Mouse (Mus musculus): ENCODE measurements around the gene Esrrg.

Esrrg gene

DNA sequence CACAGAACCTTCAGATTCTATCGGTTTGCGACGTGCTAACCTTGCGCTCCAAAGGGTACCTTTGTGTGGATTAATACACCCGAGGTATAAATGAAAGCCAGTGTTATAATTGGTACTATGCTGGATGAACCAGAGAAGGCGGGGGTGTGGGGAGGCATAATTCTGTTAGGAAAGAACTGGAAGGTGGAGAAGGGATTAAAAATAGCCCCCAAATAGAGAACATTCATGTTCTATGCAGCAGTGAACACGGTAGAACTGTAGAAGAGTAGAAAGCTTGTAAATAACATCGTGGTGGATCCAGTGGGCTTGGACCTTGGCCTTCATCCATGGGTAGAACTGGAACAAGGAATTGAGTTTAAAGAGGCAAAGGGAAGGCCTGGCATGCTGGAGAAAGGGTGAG lies 40.0 kb downstream of the Esrrg start:
- DNase-seq (ENCODE audit: extremely low read depth, low read depth, low spot score): no peak

DNA sequence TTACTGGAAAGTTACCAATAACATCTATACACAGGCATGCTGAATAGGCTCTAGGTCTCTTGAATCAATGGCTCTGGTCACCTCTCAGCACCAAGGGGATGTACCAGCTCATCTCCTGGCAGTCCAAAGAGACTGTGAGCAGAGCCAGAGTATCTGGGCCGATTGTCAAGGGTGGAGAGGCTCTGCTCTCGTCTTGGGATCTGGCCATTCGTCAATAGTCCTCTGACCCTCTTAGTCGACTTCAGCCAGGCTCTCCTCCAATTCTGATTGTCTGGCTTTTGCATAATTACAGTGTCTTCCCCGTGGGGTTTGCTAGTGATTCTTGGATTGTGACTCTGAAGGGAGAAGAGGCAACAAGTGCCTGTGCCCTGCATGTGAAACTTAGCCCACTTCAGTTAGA lies 41.3 kb downstream of the Esrrg start:
- no peak for DNase-seq (ENCODE audit: extremely low read depth, low read depth, low spot score)

DNA sequence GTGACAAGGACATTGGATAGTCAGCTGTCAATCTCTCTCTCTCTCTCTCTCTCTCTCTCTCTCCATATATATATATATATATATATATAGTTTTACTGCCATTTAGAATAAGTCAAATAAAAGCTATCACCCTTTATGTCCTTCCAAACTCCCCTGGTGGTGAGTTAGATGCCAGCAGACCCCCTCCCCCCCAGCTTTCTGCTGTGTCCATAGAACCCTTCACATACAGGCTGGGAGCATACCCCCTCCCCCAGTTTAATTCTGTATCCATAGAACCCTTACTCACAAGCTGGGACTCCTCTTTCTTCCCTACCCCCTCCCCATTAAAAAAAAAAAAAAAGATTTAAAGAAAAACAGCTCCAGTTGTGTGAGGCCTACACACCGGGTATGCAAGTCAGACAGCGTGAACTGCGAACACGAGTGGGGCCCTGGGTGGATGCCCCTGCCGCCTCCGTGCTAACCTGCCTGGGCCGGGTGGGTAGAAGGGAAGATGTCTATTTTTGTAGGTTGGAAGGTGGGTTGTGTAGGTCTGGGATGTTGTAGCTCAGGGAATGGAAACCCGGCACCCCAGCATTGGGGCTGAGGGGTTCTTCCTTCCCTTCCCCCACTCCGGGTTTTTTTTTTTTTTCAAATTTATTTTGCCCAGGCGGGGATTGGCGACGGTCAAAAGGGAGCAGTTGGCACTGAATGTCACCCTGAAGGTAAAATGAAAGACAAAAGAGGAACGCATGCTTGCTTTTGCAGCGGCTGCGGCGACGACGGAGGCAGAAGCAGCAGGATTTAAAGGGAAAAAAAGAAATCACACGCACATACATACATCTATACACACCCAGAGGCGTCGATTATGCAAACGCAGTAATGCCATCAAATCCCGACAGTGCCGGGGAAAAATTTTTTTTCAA lies 42.4 kb downstream of the Esrrg start:
- DNase-seq (ENCODE audit: extremely low read depth, low read depth, low spot score): no peak

DNA sequence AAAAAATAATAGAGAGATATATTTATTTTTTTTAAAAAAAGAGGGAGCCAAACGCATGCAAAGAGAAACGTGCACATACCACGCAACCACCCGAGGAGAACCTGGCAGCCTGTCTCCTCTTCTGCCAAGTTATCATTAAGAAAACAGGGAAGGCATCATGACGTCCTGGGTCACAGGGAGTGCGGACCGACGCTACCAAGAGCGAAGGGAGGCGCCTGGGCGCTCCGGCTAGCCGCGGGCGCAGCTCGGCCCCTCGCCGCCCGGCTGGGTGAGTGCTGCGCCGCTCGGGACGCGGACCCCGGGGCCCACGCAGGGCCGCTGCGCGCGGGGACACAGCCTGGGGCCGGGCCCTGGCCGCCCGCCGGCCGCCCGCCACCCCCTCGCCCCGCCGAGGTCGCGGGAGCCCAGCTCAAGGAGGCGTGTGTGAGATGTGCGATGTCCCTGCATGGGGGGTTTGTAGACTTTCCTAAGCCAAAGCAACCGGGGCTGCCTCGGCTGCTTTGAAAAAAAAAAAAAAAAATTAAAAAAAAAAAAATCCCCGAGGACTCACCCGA lies 43.2 kb downstream of the Esrrg start:
- DNase-seq (ENCODE audit: extremely low read depth, low read depth, low spot score): no peak

DNA sequence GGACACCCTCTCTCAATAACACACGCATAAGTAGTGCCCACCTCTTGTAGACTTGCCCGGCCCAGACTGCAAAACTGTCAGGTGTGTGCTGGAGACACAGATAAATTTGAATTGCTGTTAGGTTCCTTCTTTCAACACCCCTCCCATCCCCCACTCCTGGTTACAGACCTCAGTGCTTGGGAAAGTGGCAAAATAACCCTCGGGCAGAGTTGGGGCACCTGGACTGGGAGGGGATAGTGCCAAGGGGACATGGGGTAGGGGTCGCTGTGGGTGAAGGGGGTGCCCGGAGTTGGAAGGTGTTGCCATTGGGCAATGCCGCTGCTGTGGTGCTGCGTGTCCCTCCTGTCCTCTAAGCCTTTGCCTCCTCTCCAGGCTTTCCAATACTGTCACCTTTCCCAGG lies 43.9 kb downstream of the Esrrg start:
- DNase-seq (ENCODE audit: extremely low read depth, low read depth, low spot score): no peak

DNA sequence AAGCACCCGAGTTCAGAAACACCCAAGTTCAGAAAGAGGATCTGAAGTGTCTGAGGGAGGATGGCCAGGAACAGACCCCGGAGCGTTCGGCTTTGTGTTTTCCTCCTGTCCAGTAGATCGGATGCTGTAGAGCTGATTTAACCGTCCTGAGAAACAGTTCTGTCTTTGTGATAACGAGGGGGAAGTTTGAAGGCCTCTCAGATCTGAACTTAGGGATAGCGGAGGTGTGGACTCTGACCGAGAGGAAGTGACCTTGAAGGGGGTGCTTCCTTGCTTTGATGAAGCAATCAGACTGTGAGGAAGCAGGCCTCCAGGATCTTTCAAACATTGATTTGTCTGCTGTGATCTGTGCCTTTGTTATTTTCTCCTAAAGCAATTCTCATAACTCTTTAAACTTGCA lies 44.8 kb downstream of the Esrrg start:
- no peak for DNase-seq (ENCODE audit: extremely low read depth, low read depth, low spot score)

DNA sequence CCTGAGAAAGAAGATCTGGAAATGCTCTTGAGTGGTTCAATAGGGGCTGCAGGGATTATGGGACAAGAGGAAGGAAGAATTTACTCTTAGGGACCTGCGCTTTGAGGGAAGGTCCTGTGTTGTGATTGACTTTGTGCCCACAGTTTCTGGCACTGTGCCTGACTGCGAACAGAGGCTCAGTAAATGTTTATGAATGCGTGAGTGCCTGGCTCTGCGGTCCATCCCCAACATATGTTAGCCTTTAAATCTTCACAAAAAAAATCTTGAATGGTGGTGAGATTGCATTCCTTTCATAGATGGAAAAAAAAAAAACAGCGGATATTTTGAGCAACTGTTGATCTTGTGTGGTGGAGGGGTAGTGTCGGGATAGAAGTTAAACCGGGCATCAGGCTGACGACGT lies 52.4 kb downstream of the Esrrg start:
- no peak for DNase-seq (ENCODE audit: extremely low read depth, low read depth, low spot score)

DNA sequence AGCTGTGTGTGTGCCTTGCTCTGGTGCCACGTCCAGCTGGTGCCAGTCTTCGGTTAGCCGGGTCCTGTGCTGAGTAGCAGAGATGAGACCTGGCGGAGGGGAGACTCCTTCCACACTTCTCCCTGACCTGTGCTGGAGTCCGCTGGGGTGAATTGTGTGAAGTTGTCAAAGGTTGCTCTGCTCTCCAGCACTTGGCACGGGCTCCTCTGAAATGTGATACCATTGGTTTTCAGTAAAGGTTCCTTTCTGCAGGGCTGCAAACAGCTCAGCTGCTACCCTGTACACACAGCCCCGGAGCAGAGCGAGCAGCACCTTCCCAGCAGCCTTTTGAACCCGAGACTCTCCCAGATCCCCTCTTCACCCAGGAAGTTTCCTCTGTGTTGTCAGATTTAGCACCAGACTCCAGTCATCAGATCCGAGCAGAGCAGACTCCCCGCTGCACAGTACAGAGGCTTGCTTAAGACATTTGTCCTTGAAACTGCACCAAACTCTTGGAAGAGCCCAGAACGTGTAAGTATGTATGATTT lies 53.6 kb downstream of the Esrrg start:
- no peak for DNase-seq (ENCODE audit: extremely low read depth, low read depth, low spot score)

DNA sequence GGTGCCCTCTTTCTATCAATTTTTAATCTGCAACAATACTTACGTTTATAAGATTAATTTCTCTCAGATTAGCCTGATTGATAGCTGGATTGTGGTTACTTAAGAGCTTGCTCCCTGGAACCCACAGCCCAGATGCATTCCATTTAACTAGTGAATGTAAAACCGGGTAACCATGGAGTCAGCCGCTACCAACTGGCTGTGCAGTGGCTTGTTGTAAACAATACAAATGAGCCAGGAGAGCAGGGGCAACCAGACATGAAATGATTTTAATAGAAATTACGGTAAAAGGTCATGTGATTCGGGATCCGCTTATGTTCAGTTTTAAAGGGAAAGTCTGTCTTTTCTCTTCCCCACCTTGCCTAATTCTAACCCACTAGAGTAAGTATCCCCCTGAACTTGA lies 54.8 kb downstream of the Esrrg start:
- no peak for DNase-seq (ENCODE audit: extremely low read depth, low read depth, low spot score)

DNA sequence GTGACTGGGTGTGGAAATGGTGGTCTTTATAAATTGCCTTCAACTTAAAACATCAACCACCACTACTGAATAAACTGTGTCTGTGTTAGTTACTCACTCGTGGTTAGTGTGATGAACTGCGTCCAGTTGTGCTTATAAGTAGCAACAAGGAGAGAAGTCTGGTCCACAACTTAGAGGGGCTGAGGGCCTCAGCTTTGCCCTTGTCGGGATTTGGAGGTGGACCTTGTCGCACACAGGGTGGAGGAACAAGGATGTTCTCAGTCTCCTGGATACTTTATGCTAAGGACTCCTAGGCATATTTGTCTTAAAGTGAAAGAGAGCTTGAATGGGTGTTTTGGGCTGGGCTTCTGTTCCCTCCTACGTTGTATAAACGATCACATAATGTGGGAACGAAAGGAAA lies 55.7 kb downstream of the Esrrg start:
- DNase-seq (ENCODE audit: extremely low read depth, low read depth, low spot score): no peak

DNA sequence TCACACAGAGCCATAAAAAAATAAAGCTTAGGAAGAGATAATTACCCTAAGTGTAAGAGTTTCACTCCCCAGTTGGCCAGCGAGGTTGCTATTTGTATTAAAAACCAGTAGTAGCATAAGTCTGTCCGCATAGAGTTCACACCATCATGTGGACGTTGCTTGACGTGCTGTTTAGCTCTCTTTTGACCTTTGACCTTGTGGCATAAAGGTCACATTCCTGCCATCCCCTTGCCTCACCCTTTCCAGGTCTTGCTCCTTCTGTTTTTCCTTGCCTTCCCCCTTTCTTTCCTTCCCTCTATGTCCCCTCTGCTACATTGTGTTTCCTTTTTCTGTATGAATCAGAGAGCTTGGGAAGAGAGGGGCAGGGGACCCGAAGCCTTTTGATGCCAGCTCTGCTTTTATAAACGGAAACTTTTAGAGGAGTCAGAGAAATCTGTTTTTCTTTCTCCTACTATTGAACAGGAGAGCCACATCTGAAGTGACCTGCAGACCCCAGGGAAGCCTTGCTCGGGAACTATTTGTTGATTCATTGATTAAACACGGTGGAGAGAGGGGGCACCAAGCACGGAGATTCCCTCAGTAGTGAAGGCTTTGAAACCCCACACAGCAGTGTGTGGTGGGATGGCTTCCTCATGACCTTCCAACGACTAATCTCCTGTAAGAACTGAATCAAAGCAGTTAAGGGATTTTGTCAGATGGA lies 57.5 kb downstream of the Esrrg start:
- DNase-seq (ENCODE audit: extremely low read depth, low read depth, low spot score): no peak

DNA sequence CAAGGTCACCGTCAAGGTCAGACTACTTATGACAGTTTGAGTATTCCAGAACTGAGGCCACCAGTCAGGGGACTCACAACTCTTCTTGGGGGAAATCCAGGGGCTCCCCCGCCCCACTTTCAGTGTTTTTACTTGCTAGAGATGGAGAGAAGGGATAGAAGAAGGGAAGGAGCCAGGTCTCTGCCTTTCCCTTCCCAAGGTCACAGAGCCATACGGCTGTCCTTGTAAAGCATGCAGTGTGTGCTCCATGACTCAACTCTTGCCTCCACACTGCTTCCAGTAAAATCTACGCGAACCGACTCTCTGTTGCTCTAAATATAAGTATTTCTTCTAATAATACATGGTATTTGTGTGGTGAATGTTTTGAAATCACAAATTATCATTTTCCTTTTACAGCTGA lies 61.2 kb downstream of the Esrrg start:
- no peak for DNase-seq (ENCODE audit: extremely low read depth, low read depth, low spot score)

DNA sequence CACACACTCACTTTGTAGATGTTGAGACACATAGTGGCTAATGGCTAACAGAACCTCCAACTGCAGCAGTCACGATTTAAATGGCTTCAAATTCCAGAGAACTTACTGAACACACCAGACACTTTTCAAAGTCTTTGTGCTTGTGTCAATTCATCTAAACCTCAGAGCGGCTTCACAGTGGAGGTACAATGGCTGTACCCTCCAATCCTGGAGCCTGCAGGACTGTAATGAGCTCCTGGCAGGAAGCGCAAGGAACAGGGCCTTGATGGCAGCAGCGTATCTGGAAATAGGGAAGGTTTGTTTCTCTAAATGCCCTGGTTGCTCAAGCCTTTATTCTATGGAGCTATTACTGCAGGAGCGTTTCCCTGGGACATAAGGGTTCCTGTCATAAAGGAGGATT lies 63.9 kb downstream of the Esrrg start:
- no peak for DNase-seq (ENCODE audit: extremely low read depth, low read depth, low spot score)

DNA sequence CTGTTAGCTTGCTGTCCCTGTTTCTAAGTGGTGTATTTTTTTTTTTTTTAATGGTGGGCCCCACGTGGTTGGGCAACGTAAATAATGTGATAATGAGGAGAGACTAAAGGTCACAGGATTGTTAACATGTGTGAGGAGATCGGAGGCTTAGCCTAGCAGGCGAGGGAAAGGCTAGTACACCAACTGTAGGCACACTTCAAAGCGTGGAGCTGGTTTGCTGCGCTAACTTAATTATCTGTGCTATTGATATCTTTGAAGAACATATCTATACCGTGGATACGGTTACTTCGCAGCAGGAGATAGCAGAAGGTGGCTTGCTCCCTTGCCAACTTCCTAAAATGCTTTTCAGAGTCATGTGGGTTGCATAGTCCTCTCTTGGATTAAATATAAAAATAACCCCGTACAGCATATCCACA lies 66.2 kb downstream of the Esrrg start:
- no peak for DNase-seq (ENCODE audit: extremely low read depth, low read depth, low spot score)

DNA sequence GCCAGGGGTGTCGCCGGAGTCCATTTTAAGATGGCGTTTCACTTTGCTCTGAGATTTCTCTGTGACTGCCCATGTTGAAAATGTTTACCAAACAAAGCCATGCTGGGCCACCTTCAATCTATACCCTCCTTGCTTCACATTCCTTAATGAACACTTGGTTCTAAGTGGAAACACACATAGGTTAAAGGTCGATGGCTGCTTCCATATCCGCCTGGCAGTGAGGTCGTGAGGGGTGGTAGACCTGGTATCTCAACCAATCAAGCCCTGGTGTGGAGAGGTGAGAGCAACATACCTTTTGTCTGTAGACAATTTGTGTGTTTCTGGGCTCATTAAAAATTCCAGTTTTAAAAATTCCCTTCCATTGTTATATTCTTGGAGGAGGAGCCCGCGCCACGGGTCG lies 68.0 kb downstream of the Esrrg start:
- DNase-seq (ENCODE audit: extremely low read depth, low read depth, low spot score): no peak

DNA sequence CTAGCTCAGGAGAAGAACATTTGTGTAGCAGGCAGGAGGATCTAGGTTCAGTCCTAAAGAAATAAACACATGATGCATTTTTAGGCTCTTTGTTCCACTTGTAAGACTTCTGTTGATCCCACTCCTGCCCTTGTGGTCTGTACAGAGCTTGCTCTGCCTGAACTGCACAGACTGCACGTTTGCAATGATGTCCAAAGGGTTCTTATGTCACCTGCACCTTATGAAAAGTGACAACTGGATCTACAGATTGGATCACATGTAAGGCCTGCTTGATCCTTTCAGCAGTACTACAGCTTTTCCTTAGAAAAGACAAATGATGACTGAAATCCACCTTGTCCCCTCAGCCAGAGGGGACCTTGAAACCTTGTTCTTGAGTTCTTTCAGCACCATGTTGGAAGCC lies 70.7 kb downstream of the Esrrg start:
- no peak for DNase-seq (ENCODE audit: extremely low read depth, low read depth, low spot score)

DNA sequence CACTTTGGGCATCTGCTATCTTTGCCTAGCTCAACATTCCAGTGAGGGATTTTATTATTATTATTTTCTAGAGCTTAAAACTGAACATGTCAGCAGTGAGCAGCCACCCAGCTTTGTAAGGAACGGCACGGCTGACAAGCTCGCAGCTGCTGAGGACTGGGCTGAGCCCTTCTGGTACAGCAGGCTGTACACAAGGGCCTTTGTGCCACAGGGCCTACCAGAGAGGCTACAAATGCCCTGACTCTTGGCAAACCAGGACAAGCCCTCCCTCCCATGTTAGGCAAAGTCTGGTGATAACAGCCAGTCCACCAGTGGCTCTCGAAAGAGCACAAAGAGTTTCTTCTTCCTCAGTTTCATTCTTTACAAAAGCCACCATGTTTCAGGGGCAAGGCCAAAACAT lies 75.9 kb downstream of the Esrrg start:
- no peak for DNase-seq (ENCODE audit: extremely low read depth, low read depth, low spot score)

DNA sequence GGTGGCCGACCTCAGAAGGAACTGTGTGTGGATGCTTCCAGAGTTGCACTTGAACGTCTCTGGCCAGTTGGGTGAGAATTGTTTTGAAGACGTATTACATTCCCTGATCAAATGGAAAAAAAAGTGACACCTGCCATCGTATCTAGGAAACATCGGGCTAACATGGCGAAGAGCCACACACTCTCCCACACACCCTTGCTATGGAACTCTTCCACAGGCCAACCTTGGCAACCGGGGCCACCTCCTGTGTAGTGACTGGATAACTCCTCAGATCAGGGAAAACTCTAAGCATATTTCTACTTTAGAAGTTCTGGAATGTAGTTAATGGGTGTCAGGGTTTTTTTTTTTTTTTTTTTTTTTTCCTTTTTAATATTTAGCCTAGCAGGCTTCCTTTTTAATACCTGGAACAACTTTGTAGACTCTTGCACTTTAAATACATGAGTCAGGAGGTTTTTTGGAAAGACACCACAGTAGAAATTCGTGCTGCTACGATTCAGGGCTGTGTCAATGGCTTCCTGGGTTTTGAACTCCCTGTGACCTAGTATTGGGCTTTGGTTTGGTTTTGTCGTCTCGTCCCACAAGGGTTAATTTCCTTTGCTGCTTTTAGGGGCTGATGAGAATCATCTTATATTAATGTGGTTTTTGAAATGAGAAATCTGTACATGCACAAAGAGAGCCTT lies 83.4 kb downstream of the Esrrg start:
- no peak for DNase-seq (ENCODE audit: extremely low read depth, low read depth, low spot score)

DNA sequence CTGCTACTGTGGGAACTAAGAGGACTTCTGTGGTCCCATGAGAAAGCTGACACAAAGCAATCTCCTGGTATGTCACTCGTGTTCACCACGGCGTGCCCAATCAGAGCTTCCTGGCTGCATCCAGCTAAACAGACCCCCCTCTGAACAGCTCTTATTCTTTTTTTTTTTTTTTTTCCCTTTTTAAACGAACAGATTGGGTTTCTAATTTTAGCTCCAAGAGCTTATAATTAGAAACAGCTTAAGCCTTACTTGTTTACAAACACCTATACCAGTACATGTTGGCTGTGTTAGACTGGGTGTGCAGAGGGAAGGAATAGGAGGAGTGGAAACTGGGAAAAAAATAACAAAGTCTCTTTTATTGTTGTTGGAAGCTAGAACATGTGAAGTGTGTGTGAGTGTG lies 86.3 kb downstream of the Esrrg start:
- no peak for DNase-seq (ENCODE audit: extremely low read depth, low read depth, low spot score)

DNA sequence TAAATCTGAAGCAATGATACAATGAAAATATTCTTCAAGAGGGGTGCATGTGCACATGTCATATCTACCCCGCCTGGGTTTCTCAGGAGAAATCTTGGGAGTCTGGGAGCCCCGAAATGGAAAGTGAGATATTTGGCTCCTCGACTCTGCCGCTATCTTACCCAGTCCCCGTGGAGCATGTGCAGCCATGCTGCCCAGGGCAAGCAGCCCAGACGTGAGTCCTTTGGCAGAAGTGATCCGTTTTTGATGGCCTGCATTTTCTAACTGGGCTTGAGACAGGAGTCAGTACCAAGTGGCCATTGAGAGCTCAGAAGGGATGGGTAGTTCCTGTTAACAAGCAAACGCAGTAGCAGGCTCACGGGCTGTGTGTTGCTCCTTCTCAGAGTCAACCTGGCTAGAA lies 89.6 kb downstream of the Esrrg start:
- DNase-seq (ENCODE audit: extremely low read depth, low read depth, low spot score): no peak

DNA sequence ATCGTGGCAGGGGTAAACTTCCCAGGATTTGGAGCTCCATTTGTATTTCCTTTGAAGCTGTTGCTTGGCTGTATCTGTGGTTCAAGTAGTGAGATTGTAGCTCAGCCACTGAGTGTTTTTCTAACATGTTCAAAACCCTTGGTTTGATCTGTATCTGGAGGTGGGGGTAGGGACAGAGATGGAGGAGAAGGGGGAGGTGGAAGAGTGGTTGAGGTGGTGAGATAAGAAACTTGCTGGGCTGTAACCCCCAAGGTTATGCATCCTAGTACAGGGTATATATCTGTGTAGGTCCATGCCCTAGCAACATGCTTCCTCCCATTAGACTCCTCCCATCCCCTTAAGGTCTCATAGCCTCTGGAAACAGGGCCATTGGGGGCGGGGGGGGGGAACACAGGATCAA lies 92.4 kb downstream of the Esrrg start:
- DNase-seq (ENCODE audit: extremely low read depth, low read depth, low spot score): no peak
